Mouse (Mus musculus): Measurements from ENCODE around the gene Rhox11.

DNA sequence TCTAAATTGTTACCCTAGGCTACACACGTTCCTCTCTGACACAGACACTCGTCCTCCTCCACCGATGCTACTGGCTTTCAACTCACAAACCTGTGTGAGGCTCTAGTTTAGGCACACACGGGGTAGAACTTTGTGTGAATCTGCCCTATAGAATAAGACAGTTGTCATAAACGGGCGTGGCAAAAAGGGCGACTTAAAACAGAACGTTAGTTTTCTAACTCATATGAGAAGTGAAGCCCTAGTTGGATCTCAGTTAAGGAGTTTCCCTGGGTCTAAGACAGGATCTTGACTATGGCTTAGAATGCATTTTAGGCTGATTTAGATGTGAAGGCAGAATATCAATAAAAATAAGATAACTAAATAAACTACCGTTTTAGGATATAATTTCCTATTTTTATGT lies at the start of gene Rhox11:
- TF ChIP-seq CHD2 (IDR thresholded peaks at IDR 0.05; ENCODE audit: low read depth, low read length) (no peak), ZNF384 (IDR thresholded peaks at IDR 0.05; ENCODE audit: low read depth, low read length) (no peak), HCFC1 (IDR thresholded peaks at IDR 0.05; ENCODE audit: borderline replicate concordance, insufficient read depth, low read length) (no peak)
